Mouse (Mus musculus) urinary bladder, postnatal 25 days (tissue): ENCODE data around the gene Mthfr.
A peak's percentile ranks its signal among the peaks of the same experiment; 100 is the strongest.

ENCODE experiments used
- DNase-seq: peaks from one replicate; pipeline ENCODE4 v3.0.0; 2022; ENCODE audit warnings: low spot score

Mthfr gene

GRCm38 (mm10) chr4:148038600-148039253, at the start of gene Mthfr, which contains the start of gene Clcn6:
Mthfr (plus strand) TSS chr4:148039077.
Clcn6 (minus strand) TSS chr4:148038821.
- DNase-seq, result peak; percentile 99

- no peak for DNase-seq
These were observed 45.2 kb upstream of the Mthfr start for GRCm38 (mm10) chr4:147993571-147994095.

- DNase-seq, result no peak
These were observed 43.6 kb upstream of the Mthfr start for GRCm38 (mm10) chr4:147995311-147995710.

GRCm38 (mm10) chr4:148000202-148000772, 38.6 kb upstream of the Mthfr start, which contains the start of gene Nppa:
Nppa (plus strand) TSS chr4:148000722.
- no peak for DNase-seq

- no peak for DNase-seq
These were observed 37.7 kb upstream of the Mthfr start for GRCm38 (mm10) chr4:148001013-148001789.

- DNase-seq, result no peak
These were observed 37.0 kb upstream of the Mthfr start for GRCm38 (mm10) chr4:148001866-148002265.

- DNase-seq, result no peak
These were observed 34.5 kb upstream of the Mthfr start for GRCm38 (mm10) chr4:148004361-148004760.

GRCm38 (mm10) chr4:148008412-148008811, 30.5 kb upstream of the Mthfr start:
- peak; percentile 12 for DNase-seq

- no peak for DNase-seq
These were observed 29.2 kb upstream of the Mthfr start for GRCm38 (mm10) chr4:148009641-148010040.

- DNase-seq, result no peak
These were observed 27.5 kb upstream of the Mthfr start for GRCm38 (mm10) chr4:148011332-148011731.

GRCm38 (mm10) chr4:148012216-148012615, 26.7 kb upstream of the Mthfr start:
- DNase-seq, result no peak

- no peak for DNase-seq
These were observed 23.5 kb upstream of the Mthfr start for GRCm38 (mm10) chr4:148015418-148015817.

- no peak for DNase-seq
These were observed 21.9 kb upstream of the Mthfr start for GRCm38 (mm10) chr4:148016981-148017380.

- no peak for DNase-seq
These were observed 20.5 kb upstream of the Mthfr start for GRCm38 (mm10) chr4:148018410-148018809.

- no peak for DNase-seq
These were observed 14.9 kb upstream of the Mthfr start for GRCm38 (mm10) chr4:148024003-148024402.

GRCm38 (mm10) chr4:148029297-148029696, 9.6 kb upstream of the Mthfr start:
- no peak for DNase-seq

GRCm38 (mm10) chr4:148030506-148030905, 8.4 kb upstream of the Mthfr start:
- no peak for DNase-seq

- DNase-seq, result no peak
These were observed 4.9 kb upstream of the Mthfr start for GRCm38 (mm10) chr4:148033858-148034410.

GRCm38 (mm10) chr4:148035440-148035839, 3.4 kb upstream of the Mthfr start:
- DNase-seq, result no peak

- DNase-seq, result no peak
These were observed 738 bp upstream of the Mthfr start for GRCm38 (mm10) chr4:148038079-148038599.

- DNase-seq, result peak; percentile 15
These were observed 564 bp downstream of the Mthfr start for GRCm38 (mm10) chr4:148039254-148040028.
